Mouse (Mus musculus) forebrain, embryonic 14.5 days (tissue): ENCODE measurements around the gene Dlg2. TPM values are rescaled to one million over a fixed set of nuclear protein-coding genes. Genes with fewer than 3 reads are reported as not detected.

Experiments
- ATAC-seq: fragments of 200-750 bp; cut with Nextera tagmentation; 2 replicates; pipeline ENCODE4 v1.8.0; 2017; ENCODE audit warnings: mild to moderate bottlenecking, moderate library complexity
- DNase-seq: peaks from one replicate; pipeline ENCODE4 v3.0.0-alpha.2; 2015; ENCODE audit warnings: low spot score
- H3K27ac ChIP-seq: fragments of 300-500 bp; sonication (generic); 2 replicates; pipeline ENCODE4 v1.5.1; 2014; ENCODE audit warnings: low read depth, mild to moderate bottlenecking, control low read depth, low read length, moderate library complexity
- H3K27me3 ChIP-seq: fragments of 300-500 bp; sonication (generic); replicated peaks from 2 replicates; pipeline ENCODE4 v1.6.1; 2014; ENCODE audit warnings: low read length, control low read depth, mixed read lengths; ENCODE audit not compliant: control insufficient read depth, insufficient read depth
- H3K36me3 ChIP-seq: fragments of 300-500 bp; sonication (generic); 2 replicates; pipeline ENCODE4 v1.6.1; 2014; ENCODE audit warnings: low read length, control low read depth; ENCODE audit not compliant: control insufficient read depth, insufficient read depth
- H3K4me1 ChIP-seq: fragments of 300-500 bp; sonication (generic); 2 replicates; pipeline ENCODE4 v1.6.1; 2014; ENCODE audit warnings: antibody characterized with exemption, low read length, control low read depth; ENCODE audit not compliant: control insufficient read depth, insufficient read depth
- H3K4me2 ChIP-seq: fragments of 300-500 bp; sonication (generic); 2 replicates; pipeline ENCODE4 v1.6.1; 2014; ENCODE audit warnings: mild to moderate bottlenecking, control low read depth, low read length
- H3K4me3 ChIP-seq: fragments of 300-500 bp; sonication (generic); 2 replicates; pipeline ENCODE4 v1.5.1; 2014; ENCODE audit warnings: low read depth, low read length, control low read depth
- H3K9ac ChIP-seq: fragments of 300-500 bp; sonication (generic); 2 replicates; pipeline ENCODE4 v1.6.1; 2014; ENCODE audit warnings: mild to moderate bottlenecking, low read length, control low read depth, moderate library complexity
- H3K9me3 ChIP-seq: fragments of 300-500 bp; sonication (generic); replicated peaks from 2 replicates; pipeline ENCODE4 v1.6.1; 2016; ENCODE audit warnings: low read length, control low read depth, mixed read lengths; ENCODE audit not compliant: control insufficient read depth
- WGBS: fragments of 180-500 bp; shearing (Covaris S2); extraction: QIAGEN DNeasy Blood & Tissue Kit; methylation state at CpG from one replicate; pipeline ENCODE4 v1.1.7; 2014; 5-methylcytosine and 5-hydroxymethylcytosine counted together
- polyA plus RNA-seq: library from polyadenylated mRNA; unstranded; fragments of >200 nt; fragmentation: Nextera tagmentation; extraction: Ambion mirVana; gene quantifications from 2 replicates; pipeline ENCODE4 v1.2.1, GENCODE M21; 2014

The Dlg2 gene
- polyA plus RNA-seq, 1 experiment from 2014 or later = 17.9 TPM

- no peaks in the 10 kb centered on the region for H3K27me3 ChIP-seq
- DNase-seq = no peak
- no peak overlapping the region for H3K4me2 ChIP-seq
- H3K27ac ChIP-seq = no peak overlapping the region
- no peak for ATAC-seq
- no peaks in the 10 kb centered on the region for H3K4me1 ChIP-seq
- H3K9ac ChIP-seq = no peak overlapping the region
- H3K36me3 ChIP-seq = no peaks in the 10 kb centered on the region
- H3K4me3 ChIP-seq = no peak overlapping the region
- no peaks in the 10 kb centered on the region for H3K9me3 ChIP-seq
Measured at GRCm38 (mm10) chr7:91345073-91345472, 868.6 kb downstream of the Dlg2 start.

GRCm38 (mm10) chr7:91369821-91370321 is 893.4 kb downstream of the Dlg2 start:
- no peak overlapping the region for H3K4me2 ChIP-seq
- DNase-seq = no peak
- H3K27me3 ChIP-seq = no peaks in the 10 kb centered on the region
- ATAC-seq = no peak
- no peak overlapping the region for H3K4me3 ChIP-seq
- no peak overlapping the region for H3K9ac ChIP-seq
- WGBS = 79% methylated on average over 10 of the region's 10 CpGs
- no peaks in the 10 kb centered on the region for H3K4me1 ChIP-seq
- H3K27ac ChIP-seq = no peak overlapping the region
- H3K36me3 ChIP-seq = no peaks in the 10 kb centered on the region
- no peaks in the 10 kb centered on the region for H3K9me3 ChIP-seq

- Histone ChIP-seq H3K27ac (no peak overlapping the region), H3K4me1 (no peaks in the 10 kb centered on the region), H3K4me3 (no peak overlapping the region), H3K4me2 (no peak overlapping the region), H3K9me3 (no peaks in the 10 kb centered on the region), H3K9ac (no peak overlapping the region), H3K36me3 (no peaks in the 10 kb centered on the region), H3K27me3 (no peaks in the 10 kb centered on the region)
- ATAC-seq (no peak), DNase-seq (no peak)
- 78% methylated on average over 3 of the region's 3 CpGs for WGBS
Measured at GRCm38 (mm10) chr7:91382281-91382680, 905.8 kb downstream of the Dlg2 start.

- DNase-seq (peak; percentile 6), ATAC-seq (peak; percentile 46; the same call in 1 of the 2 replicates)
- H3K27me3 ChIP-seq = no peaks in the 10 kb centered on the region
- H3K9me3 ChIP-seq = no peaks in the 10 kb centered on the region
- no peaks in the 10 kb centered on the region for H3K36me3 ChIP-seq
- WGBS = 64% methylated on average over 1 of the region's 1 CpGs
- no peak overlapping the region for H3K4me3 ChIP-seq
- H3K4me1 ChIP-seq = no peaks in the 10 kb centered on the region
- H3K27ac ChIP-seq = no peak overlapping the region
- H3K4me2 ChIP-seq = no peak overlapping the region
- no peak overlapping the region for H3K9ac ChIP-seq
Measured at GRCm38 (mm10) chr7:91383873-91384272, 907.4 kb downstream of the Dlg2 start.

GRCm38 (mm10) chr7:91389272-91389671 is 912.8 kb downstream of the Dlg2 start:
- DNase-seq (no peak), ATAC-seq (no peak)
- WGBS = 91% methylated on average over 5 of the region's 5 CpGs
- no peaks in the 10 kb centered on the region for H3K4me1 ChIP-seq
- H3K4me2 ChIP-seq = no peak overlapping the region
- no peaks in the 10 kb centered on the region for H3K9me3 ChIP-seq
- no peak overlapping the region for H3K9ac ChIP-seq
- H3K36me3 ChIP-seq = no peaks in the 10 kb centered on the region
- no peaks in the 10 kb centered on the region for H3K27me3 ChIP-seq
- no peak overlapping the region for H3K4me3 ChIP-seq
- no peak overlapping the region for H3K27ac ChIP-seq

- ATAC-seq = no peak
Measured at GRCm38 (mm10) chr7:91397827-91398226, 921.4 kb downstream of the Dlg2 start.

GRCm38 (mm10) chr7:91412109-91412508 is 935.6 kb downstream of the Dlg2 start:
- Histone ChIP-seq H3K27ac (no peak overlapping the region), H3K4me1 (no peaks in the 10 kb centered on the region), H3K4me2 (no peak overlapping the region), H3K36me3 (no peaks in the 10 kb centered on the region), H3K4me3 (no peak overlapping the region), H3K27me3 (no peaks in the 10 kb centered on the region), H3K9ac (no peak overlapping the region), H3K9me3 (no peaks in the 10 kb centered on the region)
- DNase-seq = no peak
- WGBS = 79% methylated on average over 5 of the region's 5 CpGs
- no peak for ATAC-seq

More at GRCm38 (mm10) chr7:91397827-91398226, 921.4 kb downstream of the Dlg2 start:
- Histone ChIP-seq H3K36me3 (no peaks in the 10 kb centered on the region), H3K9me3 (no peaks in the 10 kb centered on the region), H3K4me3 (no peak overlapping the region), H3K4me1 (no peaks in the 10 kb centered on the region), H3K27me3 (no peaks in the 10 kb centered on the region), H3K4me2 (no peak overlapping the region), H3K27ac (no peak overlapping the region), H3K9ac (no peak overlapping the region)
- no peak for DNase-seq
- 9% methylated on average over 3 of the region's 3 CpGs for WGBS

GRCm38 (mm10) chr7:91414150-91414549 is 937.7 kb downstream of the Dlg2 start:
- Histone ChIP-seq H3K4me2 (no peak overlapping the region), H3K4me3 (no peak overlapping the region), H3K9me3 (no peaks in the 10 kb centered on the region), H3K36me3 (no peaks in the 10 kb centered on the region), H3K9ac (no peak overlapping the region), H3K27ac (no peak overlapping the region), H3K27me3 (no peaks in the 10 kb centered on the region), H3K4me1 (no peaks in the 10 kb centered on the region)
- WGBS = 87% methylated on average over 2 of the region's 2 CpGs
- ATAC-seq (no peak), DNase-seq (no peak)

- no peak for DNase-seq
- H3K4me1 ChIP-seq = no peaks in the 10 kb centered on the region
- H3K36me3 ChIP-seq = no peaks in the 10 kb centered on the region
- H3K4me3 ChIP-seq = no peak overlapping the region
- H3K27ac ChIP-seq = no peak overlapping the region
- H3K9ac ChIP-seq = no peak overlapping the region
- WGBS = 91% methylated on average over 2 of the region's 2 CpGs
- no peaks in the 10 kb centered on the region for H3K9me3 ChIP-seq
- no peaks in the 10 kb centered on the region for H3K27me3 ChIP-seq
- no peak for ATAC-seq
- no peak overlapping the region for H3K4me2 ChIP-seq
Measured at GRCm38 (mm10) chr7:91414749-91415148, 938.3 kb downstream of the Dlg2 start.
